Mouse (Mus musculus) brain, embryonic 14.5 days (tissue): ENCODE results near the gene Vma21-ps. TPM values are rescaled to one million over a fixed set of nuclear protein-coding genes. Genes with fewer than 3 reads are reported as not detected.
A peak's percentile ranks its signal among the peaks of the same experiment; 100 is the strongest.
"Not testable (repeated sequence)": the region's sequence is repeated elsewhere in the genome, so short reads cannot be mapped to it uniquely, and the experiment has no call there.

Source experiments
- DNase-seq: peaks from one replicate; pipeline ENCODE4 v3.0.0-alpha.2; 2011; ENCODE audit warnings: low read depth
- CTCF ChIP-seq: fragments of 200-500 bp; IDR thresholded peaks from 2 replicates; pipeline ENCODE4 v1.5.1; 2012; ENCODE audit warnings: inconsistent platforms, mild to moderate bottlenecking, moderate library complexity, borderline replicate concordance; ENCODE audit not compliant: insufficient read depth, insufficient read length; ENCODE audit errors: extremely low read depth
- POLR2A ChIP-seq: fragments of 200-500 bp; IDR thresholded peaks from 2 replicates; pipeline ENCODE4 v1.6.1; 2012; ENCODE audit warnings: mild to moderate bottlenecking, inconsistent platforms, borderline replicate concordance; ENCODE audit not compliant: poor library complexity, insufficient read depth, insufficient read length, severe bottlenecking; ENCODE audit errors: extremely low read depth
- polyA plus RNA-seq: library from polyadenylated mRNA; depleted of rRNA; stranded (reverse); fragments of >200 nt; gene quantifications from 2 replicates; pipeline ENCODE4 v1.2.3, GENCODE M21; 2012; rRNA removed

Vma21-ps gene
- polyA plus RNA-seq, result 1.4 and 2.6 TPM in 2 replicates

DNA sequence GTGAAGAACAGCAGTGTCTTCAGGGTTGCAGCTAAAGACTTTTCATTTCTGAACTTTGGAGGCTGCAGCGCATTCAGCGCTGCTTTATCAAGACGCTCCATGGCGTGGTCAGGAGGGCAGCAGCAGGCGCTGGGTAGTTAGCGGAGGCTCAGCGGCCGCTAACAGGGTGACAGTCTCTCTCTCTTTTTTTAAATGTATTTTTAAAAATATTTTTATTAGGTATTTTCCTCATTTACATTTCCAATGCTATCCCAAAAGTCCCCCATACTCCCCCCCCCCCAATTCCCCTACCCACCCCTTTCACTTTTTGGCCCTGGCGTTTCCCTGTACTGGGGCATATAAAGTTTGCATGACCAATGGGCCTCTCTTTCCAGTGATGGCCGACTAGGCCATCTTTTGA lies at the start of gene Vma21-ps:
Vma21-ps (minus strand) TSS at position 101 of the 400 bp plus-strand sequence.
- not testable (repeated sequence) for DNase-seq

DNA sequence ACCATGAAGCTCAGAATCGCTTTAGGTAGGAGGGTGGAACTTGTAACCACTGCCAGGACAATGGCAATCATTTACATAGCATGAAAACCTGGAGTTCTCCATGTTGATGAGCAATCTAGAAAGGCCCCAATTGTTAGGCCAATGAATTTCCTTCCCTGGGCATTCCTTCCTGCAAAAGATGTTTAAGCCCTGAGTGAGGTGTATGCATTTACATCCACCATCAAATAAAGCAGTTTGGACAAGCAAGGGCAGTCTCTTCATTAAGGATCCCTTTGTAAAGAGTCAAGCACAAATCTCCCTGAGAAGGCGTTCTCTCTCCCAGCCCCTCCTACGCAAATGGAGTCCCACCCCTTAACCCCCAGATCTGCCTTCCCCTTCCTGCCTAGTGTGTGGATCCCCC lies 46.0 kb upstream of the Vma21-ps start:
- no peak for TF ChIP-seq CTCF
- no peak for TF ChIP-seq POLR2A

DNA sequence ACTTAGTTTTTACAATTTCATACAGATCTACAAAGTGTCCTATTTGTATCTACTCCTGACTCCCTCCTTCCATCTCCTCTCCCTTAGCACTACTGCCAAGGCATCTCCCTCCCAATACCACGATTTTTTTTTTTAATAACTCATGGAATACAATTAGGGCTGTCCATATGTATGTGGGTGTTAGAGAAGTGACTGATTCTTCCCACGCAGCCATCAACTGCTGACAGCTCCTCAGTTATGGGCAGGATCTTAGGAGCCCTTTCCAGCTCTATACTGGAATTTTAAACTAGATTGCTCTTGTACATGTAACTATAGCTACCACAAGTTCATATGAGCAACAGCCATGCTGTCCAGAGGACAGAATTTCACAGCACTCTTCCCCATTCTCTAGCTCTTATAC lies 33.6 kb upstream of the Vma21-ps start:
- no peak for DNase-seq
- TF ChIP-seq POLR2A (no peak), CTCF (no peak)

More for the DNA sequence above, 46.0 kb upstream of the Vma21-ps start:
- DNase-seq, result no peak

DNA sequence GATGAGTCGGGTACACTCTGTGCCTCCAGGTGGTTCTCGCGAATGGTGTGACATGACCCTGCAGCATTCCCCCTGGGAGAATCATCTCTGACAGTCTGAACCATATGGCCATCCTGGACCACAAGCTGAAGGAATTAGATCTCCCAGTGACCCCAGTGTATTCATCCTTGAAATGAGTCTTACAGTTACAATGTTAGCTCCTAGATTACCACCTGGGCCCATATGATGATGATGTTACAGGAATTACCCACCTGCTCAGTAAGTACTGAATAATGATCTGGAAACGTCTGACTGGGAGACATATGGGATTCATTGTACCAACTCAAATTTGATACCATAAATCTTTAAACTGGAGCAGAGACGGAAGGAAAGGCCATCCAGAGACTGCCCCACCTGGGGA lies 29.4 kb upstream of the Vma21-ps start:
- no peak for TF ChIP-seq CTCF
- no peak for TF ChIP-seq POLR2A
- DNase-seq, result no peak

DNA sequence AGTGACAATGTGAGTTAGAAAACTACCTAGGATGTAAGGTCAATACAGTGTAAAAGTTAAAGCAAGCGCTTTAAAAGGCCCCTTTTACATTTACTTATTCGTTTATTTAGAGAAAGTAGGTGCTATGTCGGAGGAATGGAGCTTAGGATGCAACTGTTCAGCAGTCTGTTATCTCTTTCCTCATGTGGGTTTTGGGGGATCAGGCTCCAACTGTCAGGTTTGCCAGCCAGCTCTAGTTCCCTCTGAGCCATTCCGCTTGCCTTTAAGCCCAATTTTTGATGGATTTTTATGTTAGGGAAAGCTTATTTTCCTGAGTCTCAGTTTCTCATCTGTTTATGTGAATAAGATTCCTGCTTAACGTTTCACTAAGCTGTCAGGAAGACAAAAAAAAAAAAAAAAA lies 22.3 kb upstream of the Vma21-ps start:
- TF ChIP-seq POLR2A (no peak), CTCF (no peak)
- peak; percentile 26 for DNase-seq

DNA sequence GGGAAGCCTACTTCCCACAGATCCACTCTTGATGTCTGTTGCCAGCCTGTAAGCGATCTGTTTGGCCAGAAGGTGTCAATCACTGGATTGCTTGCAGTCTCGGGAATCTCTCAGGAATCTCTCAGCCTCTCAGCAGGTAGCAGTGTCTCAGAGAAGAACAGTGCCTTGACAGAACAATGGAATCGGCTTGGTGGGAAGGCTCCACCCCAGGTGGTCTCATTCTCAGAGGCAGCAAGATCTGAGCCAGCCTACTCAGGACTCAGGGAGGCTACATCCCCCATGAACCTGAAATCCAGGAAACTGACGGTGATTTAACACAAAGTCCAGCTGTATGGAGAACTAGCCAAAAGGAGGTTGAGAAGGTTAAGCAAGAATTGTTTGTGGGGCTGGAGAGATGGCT lies 20.5 kb upstream of the Vma21-ps start:
- no peak for DNase-seq
- TF ChIP-seq CTCF, result no peak
- no peak for TF ChIP-seq POLR2A

- TF ChIP-seq CTCF (no peak), POLR2A (no peak)
- no peak for DNase-seq
Observed at GRCm38 (mm10) chr4:52487486-52487885, 9.6 kb downstream of the Vma21-ps start.

DNA sequence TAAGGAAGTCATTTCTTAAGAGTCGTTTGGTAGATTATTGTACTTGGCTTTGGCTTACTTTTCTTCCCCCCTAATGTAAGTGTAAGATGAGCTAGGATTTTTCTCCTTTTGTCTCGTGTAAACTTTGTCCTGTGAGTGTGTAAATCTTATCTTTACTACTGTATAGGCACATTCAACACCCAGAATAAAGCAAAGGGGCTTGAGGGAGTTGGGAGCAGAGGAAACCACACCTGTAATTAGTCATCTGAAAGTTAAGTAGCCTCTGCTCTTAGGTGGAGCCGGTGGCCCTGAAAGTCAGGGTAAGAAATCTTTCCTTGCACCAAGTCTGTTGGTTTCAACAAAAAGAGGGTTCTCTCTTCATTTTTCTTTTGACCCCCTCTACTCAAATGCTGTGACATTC lies 23.6 kb downstream of the Vma21-ps start:
- TF ChIP-seq CTCF (no peak), POLR2A (no peak)
- no peak for DNase-seq

DNA sequence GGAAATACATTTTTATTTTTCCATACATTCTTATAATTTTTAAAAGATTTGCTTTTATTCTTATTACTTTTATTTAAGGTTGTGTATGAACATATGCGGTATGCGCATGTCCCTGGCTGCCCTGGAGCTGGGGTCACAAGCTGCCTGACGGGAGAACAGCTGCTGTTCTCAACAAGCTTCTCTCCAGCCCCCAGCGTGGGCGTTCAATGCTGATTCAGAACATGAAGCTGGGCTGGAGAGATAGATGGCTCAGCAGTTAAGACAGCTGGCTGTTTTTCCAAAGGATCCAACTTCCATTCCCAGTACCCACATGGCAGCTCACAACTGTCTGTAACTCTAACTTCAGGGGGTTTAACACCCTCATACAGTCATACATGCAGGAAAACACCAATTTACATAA lies 35.7 kb downstream of the Vma21-ps start:
- DNase-seq, result no peak

DNA sequence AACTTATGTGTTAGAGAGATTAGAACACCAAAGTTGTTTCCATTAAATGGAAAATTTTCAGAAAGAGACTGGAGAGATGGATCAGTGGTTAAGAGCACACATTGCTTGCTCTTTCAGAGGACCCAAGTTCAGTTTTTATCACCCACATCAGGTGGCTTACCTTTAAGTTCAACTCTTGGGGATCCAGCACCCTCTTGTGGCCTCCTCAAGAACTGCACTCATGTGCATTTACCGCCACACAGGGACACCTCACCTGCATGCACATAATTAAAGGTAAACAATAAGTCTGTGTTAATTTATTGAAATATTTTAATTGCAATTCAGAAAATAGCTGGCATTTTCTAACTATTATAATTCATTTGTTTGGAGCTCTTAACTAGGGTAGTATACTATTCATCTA lies 37.3 kb downstream of the Vma21-ps start:
- TF ChIP-seq POLR2A (no peak), CTCF (peak; percentile 56; the same call in 1 of the 2 replicates)
- DNase-seq, result no peak

More for the DNA sequence above, 35.7 kb downstream of the Vma21-ps start:
- no peak for TF ChIP-seq POLR2A
- no peak for TF ChIP-seq CTCF

Other genes starting within 250 kb of the Vma21-ps start
- gene Smc2, start 58.0 kb downstream of the Vma21-ps start, polyA plus RNA-seq, result 9.5 and 10.9 TPM in 2 replicates
- gene Toporsl, start 99.0 kb upstream of the Vma21-ps start, polyA plus RNA-seq, result not detected in 2 replicates